Mouse (Mus musculus) myocyte (in vitro differentiated cells): ENCODE data around the gene Smurf2. TPM values are rescaled to one million over a fixed set of nuclear protein-coding genes. Genes with fewer than 3 reads are reported as not detected.

Source experiments
- H3K27me3 ChIP-seq: one replicate; pipeline ENCODE4 v1.6.1; 2011; ENCODE audit not compliant: control insufficient read depth, insufficient read depth, insufficient read length
- H3K36me3 ChIP-seq: one replicate; pipeline ENCODE4 v1.6.1; 2011; ENCODE audit not compliant: control insufficient read depth, insufficient read depth
- H3K4me2 ChIP-seq: one replicate; pipeline ENCODE4 v1.6.1; 2011; ENCODE audit warnings: low read depth, control low read depth
- H3K4me3 ChIP-seq: one replicate; pipeline ENCODE4 v1.5.1; 2011; ENCODE audit warnings: mild to moderate bottlenecking, control low read depth, moderate library complexity
- H3K79me2 ChIP-seq: one replicate; pipeline ENCODE4 v1.6.1; 2011; ENCODE audit not compliant: control insufficient read depth, insufficient read depth
- H3ac ChIP-seq: one replicate; pipeline ENCODE4 v1.6.1; 2011; ENCODE audit not compliant: control insufficient read depth, insufficient read length
- CEBPB ChIP-seq: IDR thresholded peaks from 2 replicates; pipeline ENCODE4 v1.6.1; 2011; ENCODE audit warnings: mild to moderate bottlenecking, moderate library complexity; ENCODE audit not compliant: poor library complexity, insufficient read depth, severe bottlenecking
- E2F4 ChIP-seq: IDR thresholded peaks from one replicate; pipeline ENCODE4 v1.6.1; 2011; ENCODE audit warnings: mild to moderate bottlenecking, control low read depth, moderate library complexity; ENCODE audit not compliant: insufficient read depth
- MAX ChIP-seq: IDR thresholded peaks from one replicate; pipeline ENCODE4 v1.6.1; 2011; ENCODE audit warnings: low read depth, mild to moderate bottlenecking, control low read depth
- MYOD1 ChIP-seq, 3 experiments: IDR thresholded peaks; one replicate each; pipeline ENCODE4 v1.6.1; 2011; ENCODE audit warnings: control low read depth in 2 of 3, low read depth in 2 of 3, mild to moderate bottlenecking in 2 of 3, moderate library complexity in 1 of 3; ENCODE audit not compliant: insufficient read length in 2 of 3, control insufficient read depth in 1 of 3
- MYOG ChIP-seq, 3 experiments: IDR thresholded peaks; one replicate each; pipeline ENCODE4 v1.6.1; 2011; ENCODE audit warnings: control low read depth in 2 of 3, low read depth in 2 of 3, mild to moderate bottlenecking in 2 of 3; ENCODE audit not compliant: insufficient read length in 2 of 3, control insufficient read depth in 1 of 3, insufficient read depth in 1 of 3
- POLR2A ChIP-seq: IDR thresholded peaks from one replicate; pipeline ENCODE4 v1.6.1; 2011; ENCODE audit warnings: low read depth, mild to moderate bottlenecking, control low read depth, moderate library complexity; ENCODE audit not compliant: insufficient read length
- POLR2AphosphoS2 ChIP-seq: IDR thresholded peaks from one replicate; pipeline ENCODE4 v1.6.1; 2011; ENCODE audit warnings: low read depth, control low read depth; ENCODE audit not compliant: insufficient read length
- REST ChIP-seq: IDR thresholded peaks from one replicate; pipeline ENCODE4 v1.6.1; 2011; ENCODE audit warnings: mild to moderate bottlenecking, control low read depth, moderate library complexity; ENCODE audit not compliant: insufficient read depth, insufficient read length
- SRF ChIP-seq: IDR thresholded peaks from one replicate; pipeline ENCODE4 v1.6.1; 2011; ENCODE audit warnings: low read depth; ENCODE audit not compliant: control insufficient read depth, insufficient read length
- TCF12 ChIP-seq: IDR thresholded peaks from one replicate; pipeline ENCODE4 v1.6.1; 2011; ENCODE audit warnings: mild to moderate bottlenecking, control low read depth; ENCODE audit not compliant: poor library complexity, insufficient read depth, severe bottlenecking
- TCF3 ChIP-seq: IDR thresholded peaks from one replicate; pipeline ENCODE4 v1.6.1; 2011; ENCODE audit warnings: low read depth, control low read depth; ENCODE audit not compliant: insufficient read length
- USF1 ChIP-seq: IDR thresholded peaks from one replicate; pipeline ENCODE4 v1.6.1; 2011; ENCODE audit warnings: low read depth, mild to moderate bottlenecking, control low read depth, moderate library complexity
- polyA plus RNA-seq: library from polyadenylated mRNA; unstranded; fragments of >200 nt; fragmentation: generic; extraction: Trizol; gene quantifications from one replicate; pipeline ENCODE4 v1.2.1, GENCODE M21; 2012; ENCODE audit warnings: missing spikeins

Gene Smurf2
- polyA plus RNA-seq, 1 experiment = 11.5 TPM

- H3K4me3 ChIP-seq = no peak overlapping the region
- peaks cover 23% of the 10 kb centered on the region for H3K36me3 ChIP-seq
- no peaks in the 10 kb centered on the region for H3K79me2 ChIP-seq
- TF ChIP-seq TCF3 (no peak), CEBPB (no peak), SRF (no peak), TCF12 (no peak), MYOG (IDR thresholded peaks at IDR 0.05; ENCODE audit: control insufficient read depth in 1 of 3, insufficient read depth in 1 of 3, insufficient read length in 2 of 3, low read depth in 2 of 3) (no peak), REST (no peak), E2F4 (no peak)
- no peak overlapping the region for H3K4me2 ChIP-seq
- no peak overlapping the region for H3ac ChIP-seq
- H3K27me3 ChIP-seq = no peaks in the 10 kb centered on the region
Measured at GRCm38 (mm10) chr11:106802069-106802627, 118.4 kb downstream of the Smurf2 start.

- peaks cover 10% of the 10 kb centered on the region for H3K79me2 ChIP-seq
- no peak overlapping the region for H3K4me3 ChIP-seq
- no peak overlapping the region for H3K4me2 ChIP-seq
- H3ac ChIP-seq = no peak overlapping the region
- peaks cover 50% of the 10 kb centered on the region for H3K36me3 ChIP-seq
- TF ChIP-seq SRF = no peak
- no peaks in the 10 kb centered on the region for H3K27me3 ChIP-seq
Measured at GRCm38 (mm10) chr11:106795679-106796078, 124.8 kb downstream of the Smurf2 start.

GRCm38 (mm10) chr11:106793846-106794245 is 126.7 kb downstream of the Smurf2 start:
- Histone ChIP-seq H3K4me3 (no peak overlapping the region), H3K4me2 (no peak overlapping the region), H3K27me3 (no peaks in the 10 kb centered on the region), H3K79me2 (peaks cover 23% of the 10 kb centered on the region), H3ac (no peak overlapping the region), H3K36me3 (peaks cover 50% of the 10 kb centered on the region)
- TF ChIP-seq CEBPB (no peak), E2F4 (no peak), MAX (no peak), TCF3 (no peak), TCF12 (no peak), MYOD1 (IDR thresholded peaks at IDR 0.05; ENCODE audit: control insufficient read depth in 1 of 3, insufficient read length in 2 of 3, low read depth in 2 of 3) (no peak), REST (no peak), POLR2AphosphoS2 (no peak), MYOG (IDR thresholded peaks at IDR 0.05; ENCODE audit: control insufficient read depth in 1 of 3, insufficient read depth in 1 of 3, insufficient read length in 2 of 3, low read depth in 2 of 3) (no peak), USF1 (no peak), POLR2A (no peak), SRF (no peak)

- Histone ChIP-seq H3K27me3 (no peaks in the 10 kb centered on the region), H3ac (peak overlapping the region; percentile 49), H3K36me3 (peaks cover 43% of the 10 kb centered on the region), H3K4me2 (peak overlapping the region; percentile 72), H3K4me3 (peak overlapping the region; percentile 92), H3K79me2 (peaks cover 60% of the 10 kb centered on the region)
- TF ChIP-seq POLR2A (no peak), SRF (no peak), MYOG (IDR thresholded peaks at IDR 0.05; ENCODE audit: control insufficient read depth in 1 of 3, insufficient read depth in 1 of 3, insufficient read length in 2 of 3, low read depth in 2 of 3) (no peak), MYOD1 (IDR thresholded peaks at IDR 0.05; ENCODE audit: control insufficient read depth in 1 of 3, insufficient read length in 2 of 3, low read depth in 2 of 3) (no peak), CEBPB (no peak), MAX (no peak), POLR2AphosphoS2 (no peak), REST (no peak), E2F4 (no peak), USF1 (no peak), TCF12 (no peak), TCF3 (no peak)
Measured at GRCm38 (mm10) chr11:106789649-106790048, 130.9 kb downstream of the Smurf2 start.

GRCm38 (mm10) chr11:106788775-106789459 is 131.6 kb downstream of the Smurf2 start, which contains the start of the genes Ddx5 and Cep95:
Gene Ddx5, minus strand, starts transcription at chr11:106789185.
Gene Cep95, plus strand, starts transcription at chr11:106789252.
- peaks cover 67% of the 10 kb centered on the region for H3K79me2 ChIP-seq
- H3K27me3 ChIP-seq = no peaks in the 10 kb centered on the region
- H3ac ChIP-seq = peak within 1 kb of the TSS; percentile 49
- H3K36me3 ChIP-seq = peaks cover 51% of the 10 kb centered on the region
- H3K4me3 ChIP-seq = peak within 1 kb of the TSS; percentile 92
- peak within 1 kb of the TSS; percentile 72 for H3K4me2 ChIP-seq
- TF ChIP-seq SRF (peak; percentile 56), MYOD1 (IDR thresholded peaks at IDR 0.05; ENCODE audit: control insufficient read depth in 1 of 3, insufficient read length in 2 of 3, low read depth in 2 of 3) (no peak), TCF3 (no peak), MYOG (IDR thresholded peaks at IDR 0.05; ENCODE audit: control insufficient read depth in 1 of 3, insufficient read depth in 1 of 3, insufficient read length in 2 of 3, low read depth in 2 of 3) (peak in 1 of 3 experiments; percentile 26), E2F4 (no peak), POLR2A (peak; percentile 81), REST (no peak), CEBPB (no peak), MAX (no peak), POLR2AphosphoS2 (peak; percentile 89), TCF12 (no peak), USF1 (peak; percentile 99)
